Mouse (Mus musculus): ENCODE measurements around the gene Shq1.

DNA sequence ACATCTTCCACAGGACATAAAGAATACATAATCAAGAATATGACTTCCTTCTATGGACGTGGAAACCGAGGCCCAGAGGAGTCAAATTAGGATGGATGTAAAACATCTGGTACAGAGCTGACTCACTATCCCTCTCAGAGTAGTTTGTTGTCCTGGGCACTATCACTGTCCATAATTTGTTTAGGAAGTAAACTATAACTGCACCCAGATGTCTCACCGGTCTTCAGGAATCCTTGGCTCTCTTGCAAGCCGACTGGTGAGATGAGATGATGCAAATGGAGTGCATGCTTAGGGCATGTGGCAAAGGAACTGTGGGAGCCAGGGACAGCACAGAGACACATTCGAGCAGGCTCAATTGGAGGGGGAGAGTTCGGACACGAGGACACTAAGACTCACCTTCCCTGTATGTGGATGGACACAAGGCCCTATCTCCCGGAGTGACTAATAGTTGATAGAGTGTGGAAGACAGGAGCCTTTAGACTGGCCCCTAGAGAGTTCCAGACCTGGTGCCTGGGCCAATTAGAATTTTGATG is 44.4 kb upstream of the Shq1 start:
- TF ChIP-seq CTCF (IDR thresholded peaks at IDR 0.05; ENCODE audit: borderline replicate concordance, insufficient read depth, low read depth, low read length) (no peak), POLR2A (IDR thresholded peaks at IDR 0.05; ENCODE audit: borderline replicate concordance, insufficient read depth, low read length) (no peak)
